Mouse (Mus musculus) spleen, adult 18-20 months (tissue): ENCODE results near the gene Fbxw18.
A peak's percentile ranks its signal among the peaks of the same experiment; 100 is the strongest.
"Not testable (repeated sequence)": the region's sequence is repeated elsewhere in the genome, so short reads cannot be mapped to it uniquely, and the experiment has no call there.

Experiments
- DNase-seq, 2 experiments: peaks; one replicate each; pipeline ENCODE4 v3.0.0; 2022; ENCODE audit warnings: mixed read lengths in 2 of 2

Gene Fbxw18

DNA sequence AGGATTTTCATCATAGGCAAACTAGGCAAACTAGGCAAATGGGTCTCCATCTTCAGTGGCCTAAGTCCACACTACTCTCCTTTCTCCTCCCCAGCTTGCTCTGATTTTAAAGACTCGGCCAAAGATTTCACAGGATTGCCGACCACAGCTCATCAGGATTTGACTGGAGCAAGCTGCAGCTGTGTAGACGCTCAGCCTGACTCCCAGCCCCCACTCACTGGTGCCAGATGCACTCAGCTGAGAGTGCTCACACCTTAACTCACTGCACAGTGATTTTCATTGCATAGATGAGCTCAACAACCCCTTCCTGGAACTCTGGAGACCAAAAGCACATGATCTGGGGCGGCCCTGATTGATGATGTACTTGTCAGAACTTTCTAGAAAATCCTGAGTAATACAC, at the start of gene Fbxw18:
Fbxw18 (minus strand) TSS at position 101 of the 400 bp plus-strand sequence.
- not testable (repeated sequence) for DNase-seq

GRCm38 (mm10) chr9:109745989-109746388, 43.5 kb upstream of the Fbxw18 start, which contains the start of gene Fbxw26:
Gene Fbxw26 (minus strand): TSS chr9:109746089.
- DNase-seq: not testable (repeated sequence)

GRCm38 (mm10) chr9:109685299-109685698, 17.2 kb downstream of the Fbxw18 start:
- DNase-seq: peak in 1 of 2 experiments; percentile 33

- not testable (repeated sequence) for DNase-seq
These were observed 37.9 kb downstream of the Fbxw18 start, which contains the start of gene Fbxw25 for GRCm38 (mm10) chr9:109664552-109664951. Gene Fbxw25 (minus strand): TSS chr9:109664652.
